Mouse (Mus musculus) liver, postnatal 0 days (tissue): ENCODE data around the gene Zc3h18.

Experiments
- CTCF ChIP-seq: sonication (generic); IDR thresholded peaks from 2 replicates; pipeline ENCODE4 v1.5.1; 2016; ENCODE audit warnings: antibody characterized with exemption, low read depth
- EP300 ChIP-seq: IDR thresholded peaks from 2 replicates; pipeline ENCODE4 v1.6.1; 2016; ENCODE audit warnings: antibody characterized with exemption, low read depth, mild to moderate bottlenecking

DNA sequence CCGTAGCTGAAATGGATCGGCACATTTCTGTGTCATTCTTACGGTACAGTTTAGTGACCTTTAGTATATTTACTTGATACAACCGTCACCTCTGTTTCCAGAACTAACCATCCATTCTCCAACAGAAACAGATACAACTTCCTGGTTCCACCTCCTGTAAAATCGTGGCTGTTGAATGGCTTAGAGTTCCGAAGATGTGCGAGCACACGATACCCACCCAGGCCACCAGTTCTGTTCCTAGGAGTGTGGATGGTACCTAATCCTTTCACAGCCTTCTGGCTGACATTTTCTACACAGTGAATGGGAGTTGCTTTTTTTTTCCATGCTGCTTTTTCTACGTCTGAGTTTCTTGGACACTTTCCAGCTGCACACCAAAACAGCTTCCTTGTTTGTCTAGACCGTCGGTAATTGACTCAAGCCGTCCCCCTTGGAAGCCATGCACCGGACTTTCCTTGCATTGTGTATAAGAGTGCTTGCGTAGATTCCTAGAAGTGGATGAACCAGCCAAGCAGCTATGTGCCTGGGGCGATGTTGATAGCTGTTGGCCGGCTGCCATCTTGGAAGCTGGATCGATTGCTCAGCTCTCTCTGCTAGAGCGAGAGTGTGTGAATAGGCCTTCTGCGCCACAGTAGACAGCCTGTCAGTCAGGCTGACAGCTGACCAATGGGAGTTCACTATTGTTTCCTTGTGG is 67.8 kb downstream of the Zc3h18 start:
- peak; percentile 61 for TF ChIP-seq EP300
- no peak for TF ChIP-seq CTCF
